In the genomic region with DNA sequence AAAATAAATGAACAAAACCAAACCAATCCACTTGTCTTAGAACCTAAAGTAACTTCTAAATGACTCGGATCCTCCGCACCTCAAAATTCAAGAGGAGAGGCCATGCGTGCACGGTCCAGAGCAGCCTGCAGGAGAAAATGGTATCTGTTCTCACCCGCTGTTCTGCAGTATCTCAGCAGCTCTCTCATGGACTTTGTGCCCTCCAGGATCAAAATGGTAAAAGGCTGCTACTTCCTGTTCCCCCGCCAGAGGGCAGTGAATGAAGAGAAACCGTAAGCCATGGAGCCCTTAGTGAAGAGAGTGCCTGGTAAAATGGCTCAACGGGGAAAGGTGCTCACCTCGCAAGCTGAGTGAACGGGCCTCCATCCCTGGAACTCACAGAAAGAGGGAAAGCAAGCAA, we compare ENCODE assay signal across 8 mouse cellular contexts. TPM values are rescaled to one million over a fixed set of nuclear protein-coding genes. Genes with fewer than 3 reads are reported as not detected.
DNase-seq lines count a peak whose midpoint lies in the region; ATAC-seq and TF ChIP-seq lines count a peak whose summit lies in the region.

No protein-coding gene starts in this region.

- H3K4me3 ChIP-seq in E14TG2a.4 (replicated peaks; ENCODE audit: low read length), result no peak overlapping the region
- H3K4me3 ChIP-seq in bone marrow macrophage, adult 2 months (ENCODE audit: insufficient read depth, low read length), result no peak overlapping the region
- H3K4me3 ChIP-seq in embryonic fibroblast, embryonic 13.5 days (ENCODE audit: insufficient read depth, low read length), result no peak overlapping the region
- H3K4me3 ChIP-seq in heart, embryonic 13.5 days, result no peak overlapping the region
- no peak overlapping the region for H3K4me3 ChIP-seq in kidney, embryonic 15.5 days (replicated peaks)
- no peak overlapping the region for H3K4me3 ChIP-seq in midbrain, embryonic 16.5 days (ENCODE audit: low read depth, low read length)

- ATAC-seq in heart, embryonic 13.5 days (ENCODE audit: extremely low read depth, insufficient number of reproducible peaks, low FRiP score, low TSS enrichment), result no peak
- ATAC-seq in kidney, embryonic 15.5 days (replicated peaks; ENCODE audit: low FRiP score), result peak; percentile 79
- peak; percentile 67 for ATAC-seq in midbrain, embryonic 16.5 days

- peak; percentile 74 for TF ChIP-seq CTCF in E14TG2a.4 (conservative IDR thresholded peaks at IDR 0.05; ENCODE audit: low read length)
- peak; percentile 59 for TF ChIP-seq CTCF in bone marrow macrophage, adult 2 months (IDR thresholded peaks at IDR 0.05; ENCODE audit: low read depth, low read length)
- peak; percentile 31; the same call in 1 of the 2 replicates for TF ChIP-seq CTCF in embryonic fibroblast, embryonic 13.5 days (IDR thresholded peaks at IDR 0.05; ENCODE audit: borderline replicate concordance, insufficient read depth, low read length)

- WGBS in heart, embryonic 13.5 days, result 22% methylated on average over 10 of the region's 10 CpGs
- WGBS in kidney, embryonic 15.5 days, result 28% methylated on average over 10 of the region's 10 CpGs
- 24% methylated on average over 10 of the region's 10 CpGs for WGBS in midbrain, embryonic 16.5 days

- no peak overlapping the region for H3K27ac ChIP-seq in bone marrow macrophage, adult 2 months (ENCODE audit: insufficient read depth, low read depth, low read length)
- H3K27ac ChIP-seq in embryonic fibroblast, embryonic 13.5 days (ENCODE audit: insufficient read depth, low read length), result no peak overlapping the region
- H3K27ac ChIP-seq in heart, embryonic 13.5 days (replicated peaks), result peak overlapping the region; percentile 79
- H3K27ac ChIP-seq in kidney, embryonic 15.5 days, result no peak overlapping the region
- H3K27ac ChIP-seq in midbrain, embryonic 16.5 days (ENCODE audit: low read length), result no peak overlapping the region

- peak overlapping the region; percentile 30; the same call in 1 of the 2 replicates for H3K4me2 ChIP-seq in heart, embryonic 13.5 days
- no peak overlapping the region for H3K4me2 ChIP-seq in kidney, embryonic 15.5 days
- no peak overlapping the region for H3K4me2 ChIP-seq in midbrain, embryonic 16.5 days (ENCODE audit: low read length)

- no peaks in the 10 kb centered on the region for H3K36me3 ChIP-seq in E14TG2a.4 (ENCODE audit: insufficient read depth, low read length)
- no peaks in the 10 kb centered on the region for H3K36me3 ChIP-seq in heart, embryonic 13.5 days
- H3K36me3 ChIP-seq in kidney, embryonic 15.5 days, result no peaks in the 10 kb centered on the region
- no peaks in the 10 kb centered on the region for H3K36me3 ChIP-seq in midbrain, embryonic 16.5 days (ENCODE audit: control insufficient read depth, insufficient read depth, low read length)

- no peaks in the 10 kb centered on the region for H3K27me3 ChIP-seq in E14TG2a.4 (ENCODE audit: insufficient read depth, low read length)
- H3K27me3 ChIP-seq in heart, embryonic 13.5 days (replicated peaks), result no peaks in the 10 kb centered on the region
- H3K27me3 ChIP-seq in kidney, embryonic 15.5 days, result no peaks in the 10 kb centered on the region
- H3K27me3 ChIP-seq in midbrain, embryonic 16.5 days (ENCODE audit: control insufficient read depth, insufficient read depth, low read depth, low read length), result no peaks in the 10 kb centered on the region

- no peak overlapping the region for H3K9ac ChIP-seq in heart, embryonic 13.5 days
- no peak overlapping the region for H3K9ac ChIP-seq in kidney, embryonic 15.5 days
- H3K9ac ChIP-seq in midbrain, embryonic 16.5 days (ENCODE audit: low read depth, low read length), result no peak overlapping the region

- H3K4me1 ChIP-seq in E14TG2a.4 (replicated peaks; ENCODE audit: low read depth, low read length), result peaks cover 15% of the 10 kb centered on the region
- peaks cover 12% of the 10 kb centered on the region for H3K4me1 ChIP-seq in bone marrow macrophage, adult 2 months (ENCODE audit: control insufficient read depth, insufficient read depth, low read length)
- no peaks in the 10 kb centered on the region for H3K4me1 ChIP-seq in embryonic fibroblast, embryonic 13.5 days (ENCODE audit: control insufficient read depth, insufficient read depth, low read length)
- H3K4me1 ChIP-seq in heart, embryonic 13.5 days, result peaks cover 24% of the 10 kb centered on the region
- no peaks in the 10 kb centered on the region for H3K4me1 ChIP-seq in kidney, embryonic 15.5 days
- H3K4me1 ChIP-seq in midbrain, embryonic 16.5 days (ENCODE audit: control insufficient read depth, insufficient read depth, low read length), result no peaks in the 10 kb centered on the region

- DNase-seq in liver, result peak; percentile 87
- peak; percentile 76 to 87 for DNase-seq in spleen, postnatal 4 days (ENCODE audit: low spot score in 2 of 2)

- H3K9me3 ChIP-seq in E14TG2a.4 (ENCODE audit: low read length), result peaks cover 1% of the 10 kb centered on the region; the same call in 1 of the 2 replicates
- H3K9me3 ChIP-seq in heart, embryonic 13.5 days, result no peaks in the 10 kb centered on the region
- no peaks in the 10 kb centered on the region for H3K9me3 ChIP-seq in kidney, embryonic 15.5 days (replicated peaks)
- no peaks in the 10 kb centered on the region for H3K9me3 ChIP-seq in midbrain, embryonic 16.5 days (replicated peaks; ENCODE audit: control insufficient read depth, low read length, poor library complexity, severe bottlenecking)

- no peak for TF ChIP-seq POLR2A in bone marrow macrophage, adult 2 months (IDR thresholded peaks at IDR 0.05; ENCODE audit: borderline replicate concordance, low read depth, low read length)
- no peak for TF ChIP-seq POLR2A in embryonic fibroblast, embryonic 13.5 days (IDR thresholded peaks at IDR 0.05; ENCODE audit: low read depth, low read length)

RNA-seq across cellular contexts. Expression of gene Klhl25, which starts 20.3 kb away (rescaled TPM):
- polyA plus RNA-seq in bone marrow macrophage, adult 2 months (2012; ENCODE audit: insufficient read depth, insufficient read length, missing spikeins), result 6.2 and 8.1 TPM in 2 replicates
- 7.6 and 10.7 TPM in 2 replicates for polyA plus RNA-seq in embryonic fibroblast, embryonic 13.5 days (2011; ENCODE audit: insufficient read length, low read depth, missing spikeins)
- polyA plus RNA-seq in heart, embryonic 13.5 days (2015; fragmentation: Nextera tagmentation; extraction: Ambion mirVana), result 9.3 and 10.3 TPM in 2 replicates
- polyA plus RNA-seq in kidney, embryonic 15.5 days (2015; fragmentation: Nextera tagmentation; extraction: Ambion mirVana), result 15.4 and 16.9 TPM in 2 replicates
- polyA plus RNA-seq in midbrain, embryonic 16.5 days (2015; fragmentation: Nextera tagmentation; extraction: Ambion mirVana), result 25.2 and 27.1 TPM in 2 replicates
